Mouse (Mus musculus): Measurements from ENCODE around the gene Zfpm1. TPM values are rescaled to one million over a fixed set of nuclear protein-coding genes. Genes with fewer than 3 reads are reported as not detected.
"Not testable (repeated sequence)": the region's sequence is repeated elsewhere in the genome, so short reads cannot be mapped to it uniquely, and the experiment has no call there.

The Zfpm1 gene
- polyA plus RNA-seq, 1 experiment from 2014 or later: 1.5 TPM

DNA sequence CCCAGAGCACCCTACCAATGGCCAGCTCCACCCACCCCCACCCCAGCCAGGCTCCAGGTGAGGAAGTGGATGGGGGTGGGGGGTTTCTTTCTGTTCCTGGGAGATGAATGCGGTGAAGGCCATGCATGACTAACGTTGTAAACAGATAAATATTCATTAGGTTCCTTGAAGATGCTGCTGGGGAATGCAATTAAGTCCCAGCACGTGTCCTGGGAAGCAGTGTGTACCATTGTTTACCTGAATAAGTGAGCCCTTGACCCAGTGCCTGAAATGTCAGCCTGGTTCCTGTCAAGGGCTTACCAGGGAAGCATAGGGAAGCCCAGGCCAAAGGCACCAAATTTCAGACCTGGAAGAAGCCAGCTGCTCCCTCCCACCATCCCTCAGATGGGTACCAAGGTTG, 38.6 kb downstream of the Zfpm1 start:
- 10% methylated on average over 3 of the region's 3 CpGs for WGBS
- no peak overlapping the region for H3K4me3 ChIP-seq
- H3K36me3 ChIP-seq: no peaks in the 10 kb centered on the region
- H3K9me3 ChIP-seq: no peaks in the 10 kb centered on the region
- H3K4me1 ChIP-seq (replicated peaks): peaks cover 66% of the 10 kb centered on the region
- peak overlapping the region; percentile 72 for H3K27ac ChIP-seq
- no peak overlapping the region for H3K4me2 ChIP-seq
- peak overlapping the region; percentile 24; the same call in 1 of the 2 replicates for H3K9ac ChIP-seq
- H3K27me3 ChIP-seq: no peaks in the 10 kb centered on the region
- ATAC-seq (ENCODE audit: low FRiP score): no peak

DNA sequence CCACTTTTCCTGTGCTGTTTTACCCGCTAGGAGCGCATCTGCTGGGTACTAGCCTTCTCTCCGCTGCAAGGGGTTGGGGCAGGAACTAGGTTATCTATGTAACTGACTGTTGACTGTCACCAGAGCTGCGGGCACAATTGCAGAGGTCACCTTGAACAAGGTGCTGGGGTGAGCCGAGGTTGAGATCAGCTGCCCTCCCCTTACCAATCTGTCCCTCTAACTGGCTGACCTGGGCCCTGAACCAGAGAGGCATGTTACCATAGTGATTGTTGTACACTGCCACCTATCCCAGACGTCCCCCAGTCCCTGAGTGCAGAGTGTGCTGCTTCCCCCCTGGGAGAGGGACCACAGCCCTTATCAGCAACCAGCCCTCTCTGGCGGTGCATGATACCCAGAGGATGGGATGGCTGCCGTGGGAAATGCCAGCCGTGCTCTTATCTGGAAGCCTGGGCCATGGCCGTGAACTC, 39.5 kb downstream of the Zfpm1 start:
- peak overlapping the region; percentile 72; the same call in 1 of the 2 replicates for H3K27ac ChIP-seq
- H3K4me1 ChIP-seq (replicated peaks): peaks cover 73% of the 10 kb centered on the region
- H3K36me3 ChIP-seq: no peaks in the 10 kb centered on the region
- H3K27me3 ChIP-seq: peaks cover 5% of the 10 kb centered on the region; the same call in 1 of the 2 replicates
- WGBS: 63% methylated on average over 10 of the region's 10 CpGs
- no peak overlapping the region for H3K4me3 ChIP-seq
- 0 out of 2 replicates have a peak overlapping the region, but pooled peaks have one; percentile 15 for H3K9ac ChIP-seq
- H3K9me3 ChIP-seq: no peaks in the 10 kb centered on the region
- no peak overlapping the region for H3K4me2 ChIP-seq
- ATAC-seq (ENCODE audit: low FRiP score): no peak

- 0 out of 2 replicates have a peak overlapping the region, but pooled peaks have one; percentile 0 for H3K9ac ChIP-seq
- no peak for ATAC-seq (ENCODE audit: low FRiP score)
- H3K4me2 ChIP-seq: no peak overlapping the region
- WGBS: 91% methylated on average over 7 of the region's 7 CpGs
- no peak overlapping the region for H3K4me3 ChIP-seq
- no peaks in the 10 kb centered on the region for H3K36me3 ChIP-seq
- H3K27me3 ChIP-seq: peaks cover 5% of the 10 kb centered on the region; the same call in 1 of the 2 replicates
- no peaks in the 10 kb centered on the region for H3K9me3 ChIP-seq
- H3K27ac ChIP-seq: no peak overlapping the region
- peaks cover 72% of the 10 kb centered on the region for H3K4me1 ChIP-seq (replicated peaks)
Measured at GRCm38 (mm10) chr8:122322126-122322525, 40.2 kb downstream of the Zfpm1 start.

GRCm38 (mm10) chr8:122322792-122323191, 40.9 kb downstream of the Zfpm1 start:
- WGBS: 67% methylated on average over 11 of the region's 11 CpGs
- no peak for ATAC-seq (ENCODE audit: low FRiP score)
- Histone ChIP-seq H3K27ac (no peak overlapping the region), H3K4me2 (no peak overlapping the region), H3K4me3 (no peak overlapping the region), H3K36me3 (no peaks in the 10 kb centered on the region), H3K9ac (0 out of 2 replicates have a peak overlapping the region, but pooled peaks have one; percentile 0), H3K4me1 (replicated peaks) (peaks cover 67% of the 10 kb centered on the region), H3K27me3 (peaks cover 5% of the 10 kb centered on the region; the same call in 1 of the 2 replicates), H3K9me3 (no peaks in the 10 kb centered on the region)

DNA sequence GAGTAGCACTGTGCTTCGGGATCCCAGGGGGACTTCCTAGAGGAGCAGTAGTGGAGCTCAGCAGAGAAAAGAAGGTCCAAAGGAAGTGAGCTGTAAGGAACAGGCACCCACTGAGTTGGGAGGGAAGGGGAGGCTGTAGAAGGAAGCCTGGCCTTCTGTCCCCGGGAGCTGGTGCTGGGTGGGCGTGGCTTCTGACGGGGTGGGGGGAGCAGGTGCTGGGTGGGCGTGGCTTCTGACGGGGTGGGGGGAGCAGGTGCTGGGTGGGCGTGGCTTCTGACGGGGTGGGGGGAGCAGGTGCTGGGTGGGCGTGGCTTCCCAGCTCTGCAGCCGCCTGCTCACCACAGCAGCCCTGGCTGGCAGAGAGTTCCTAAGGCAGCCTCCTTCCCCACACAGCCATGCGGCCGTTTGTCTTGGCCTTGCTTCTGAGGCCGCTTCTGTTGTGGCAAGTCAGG, 42.0 kb downstream of the Zfpm1 start:
- H3K27ac ChIP-seq: 0 out of 2 replicates have a peak overlapping the region, but pooled peaks have one; percentile 40
- H3K4me1 ChIP-seq (replicated peaks): peaks cover 76% of the 10 kb centered on the region
- 4% methylated on average over 9 of the region's 13 CpGs for WGBS
- H3K9ac ChIP-seq: peak overlapping the region; percentile 35
- ATAC-seq (ENCODE audit: low FRiP score): 0 out of 2 replicates have a peak, but pooled peaks have one; percentile 14
- not testable (repeated sequence) for H3K36me3 ChIP-seq, H3K4me2 ChIP-seq, H3K27me3 ChIP-seq, H3K4me3 ChIP-seq, H3K9me3 ChIP-seq

DNA sequence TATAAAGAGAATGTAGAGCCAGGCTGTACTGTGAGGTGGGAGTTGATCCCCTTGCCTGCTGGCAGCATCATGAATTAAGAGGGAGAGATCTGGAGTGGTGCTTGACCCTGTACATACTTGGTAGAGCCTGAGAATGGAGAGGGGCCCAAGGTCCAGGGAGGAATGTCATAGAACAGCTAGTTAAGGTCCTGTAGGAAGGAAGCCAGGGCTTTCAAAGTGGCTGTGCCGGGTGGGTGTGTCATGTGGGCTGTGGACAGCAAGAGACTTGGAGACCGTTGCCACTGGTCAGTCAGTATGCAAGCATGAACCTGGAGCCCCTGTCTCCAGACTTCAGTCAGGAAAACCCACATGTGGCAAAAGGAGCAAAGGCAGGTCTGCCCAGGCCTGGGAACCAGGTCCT, 43.3 kb downstream of the Zfpm1 start:
- ATAC-seq (ENCODE audit: low FRiP score): no peak
- 82% methylated on average over 2 of the region's 2 CpGs for WGBS
- Histone ChIP-seq H3K27me3 (peaks cover 5% of the 10 kb centered on the region; the same call in 1 of the 2 replicates), H3K4me2 (no peak overlapping the region), H3K36me3 (no peaks in the 10 kb centered on the region), H3K27ac (peak overlapping the region; percentile 35; the same call in 1 of the 2 replicates), H3K9me3 (no peaks in the 10 kb centered on the region), H3K4me3 (no peak overlapping the region), H3K9ac (0 out of 2 replicates have a peak overlapping the region, but pooled peaks have one; percentile 70), H3K4me1 (replicated peaks) (peaks cover 79% of the 10 kb centered on the region)

GRCm38 (mm10) chr8:122326114-122326542, 44.2 kb downstream of the Zfpm1 start:
- Histone ChIP-seq H3K9ac (peak overlapping the region; percentile 70), H3K9me3 (no peaks in the 10 kb centered on the region)

DNA sequence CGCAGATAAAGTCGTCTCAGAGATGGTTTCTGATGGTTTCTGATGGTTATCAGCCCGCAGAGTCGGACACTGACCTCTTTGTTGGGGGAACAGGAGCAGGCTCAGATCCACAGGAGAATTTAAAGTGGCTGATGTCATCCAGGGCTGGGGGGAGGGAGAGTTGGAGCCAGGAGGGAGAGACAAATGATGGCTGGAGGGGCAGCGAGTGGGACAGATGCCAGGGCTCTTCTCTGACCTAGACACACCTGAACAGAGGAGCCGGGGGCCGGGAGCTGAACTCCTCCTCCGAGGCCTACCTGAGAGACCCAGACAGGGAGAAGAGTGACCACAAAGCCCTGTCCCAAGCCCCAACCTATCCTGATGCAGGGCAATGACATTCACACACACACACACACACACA, 47.1 kb downstream of the Zfpm1 start:
- H3K27ac ChIP-seq: peak overlapping the region; percentile 62; the same call in 1 of the 2 replicates
- H3K36me3 ChIP-seq: no peaks in the 10 kb centered on the region
- no peak for ATAC-seq (ENCODE audit: low FRiP score)
- 73% methylated on average over 8 of the region's 8 CpGs for WGBS
- H3K4me3 ChIP-seq: no peak overlapping the region
- no peak overlapping the region for H3K4me2 ChIP-seq
- H3K9ac ChIP-seq: 0 out of 2 replicates have a peak overlapping the region, but pooled peaks have one; percentile 20
- no peaks in the 10 kb centered on the region for H3K9me3 ChIP-seq
- H3K27me3 ChIP-seq: peaks cover 16% of the 10 kb centered on the region
- peaks cover 64% of the 10 kb centered on the region for H3K4me1 ChIP-seq (replicated peaks)

More at GRCm38 (mm10) chr8:122326114-122326542, 44.2 kb downstream of the Zfpm1 start:
- Histone ChIP-seq H3K36me3 (no peaks in the 10 kb centered on the region), H3K4me3 (0 out of 2 replicates have a peak overlapping the region, but pooled peaks have one; percentile 15), H3K27me3 (peaks cover 8% of the 10 kb centered on the region; the same call in 1 of the 2 replicates), H3K4me1 (replicated peaks) (peaks cover 78% of the 10 kb centered on the region), H3K27ac (peak overlapping the region; percentile 35; the same call in 1 of the 2 replicates), H3K4me2 (peak overlapping the region; percentile 32; the same call in 1 of the 2 replicates)
- WGBS: 15% methylated on average over 14 of the region's 14 CpGs
- ATAC-seq (ENCODE audit: low FRiP score): no peak

GRCm38 (mm10) chr8:122329553-122330239, 47.8 kb downstream of the Zfpm1 start:
- Histone ChIP-seq H3K4me3 (no peak overlapping the region), H3K4me2 (no peak overlapping the region), H3K27ac (peak overlapping the region; percentile 62; the same call in 1 of the 2 replicates), H3K36me3 (peaks cover 3% of the 10 kb centered on the region; the same call in 1 of the 2 replicates), H3K9ac (0 out of 2 replicates have a peak overlapping the region, but pooled peaks have one; percentile 20), H3K4me1 (replicated peaks) (peaks cover 58% of the 10 kb centered on the region), H3K9me3 (no peaks in the 10 kb centered on the region), H3K27me3 (peaks cover 22% of the 10 kb centered on the region)
- WGBS: 47% methylated on average over 22 of the region's 22 CpGs
- 0 out of 2 replicates have a peak, but pooled peaks have one; percentile 27 for ATAC-seq (ENCODE audit: low FRiP score)

- no peak overlapping the region for H3K4me3 ChIP-seq
- no peak for ATAC-seq (ENCODE audit: low FRiP score)
- H3K36me3 ChIP-seq: peaks cover 5% of the 10 kb centered on the region; the same call in 1 of the 2 replicates
- peaks cover 53% of the 10 kb centered on the region for H3K4me1 ChIP-seq (replicated peaks)
- H3K9me3 ChIP-seq: no peaks in the 10 kb centered on the region
- H3K27ac ChIP-seq: peak overlapping the region; percentile 14; the same call in 1 of the 2 replicates
- H3K9ac ChIP-seq: 0 out of 2 replicates have a peak overlapping the region, but pooled peaks have one; percentile 0
- 74% methylated on average over 12 of the region's 12 CpGs for WGBS
- H3K27me3 ChIP-seq: peaks cover 31% of the 10 kb centered on the region
- H3K4me2 ChIP-seq: no peak overlapping the region
Measured at GRCm38 (mm10) chr8:122330446-122331133, 48.6 kb downstream of the Zfpm1 start.

- 0 out of 2 replicates have a peak overlapping the region, but pooled peaks have one; percentile 0 for H3K9ac ChIP-seq
- WGBS: 68% methylated on average over 3 of the region's 3 CpGs
- no peak overlapping the region; the same call in 1 of the 2 replicates for H3K27ac ChIP-seq
Measured at GRCm38 (mm10) chr8:122331134-122331523, 49.2 kb downstream of the Zfpm1 start.

More at GRCm38 (mm10) chr8:122331134-122331523, 49.2 kb downstream of the Zfpm1 start:
- H3K27me3 ChIP-seq: peaks cover 32% of the 10 kb centered on the region
- H3K9me3 ChIP-seq: no peaks in the 10 kb centered on the region
- no peak overlapping the region for H3K4me3 ChIP-seq
- H3K36me3 ChIP-seq: peaks cover 5% of the 10 kb centered on the region; the same call in 1 of the 2 replicates
- H3K4me2 ChIP-seq: no peak overlapping the region
- peaks cover 53% of the 10 kb centered on the region for H3K4me1 ChIP-seq (replicated peaks)
- no peak for ATAC-seq (ENCODE audit: low FRiP score)

Measured in hindbrain, embryonic 13.5 days (tissue).